Mouse (Mus musculus) limb, embryonic 14.5 days (tissue): ENCODE measurements at regions not wholly inside any gene's neighbourhood (a gene's known extent, or its start where the extent isn't known, plus 50 kb on each side); places are given as distances from the start of the nearest gene placed in this dataset.
A peak's percentile ranks its signal among the peaks of the same experiment; 100 is the strongest.

Experiments
- ATAC-seq: fragments of 200-750 bp; cut with Nextera tagmentation; 2 replicates; pipeline ENCODE4 v1.8.0; 2017; ENCODE audit warnings: low read depth, moderate number of reproducible peaks, moderate TSS enrichment; ENCODE audit not compliant: low FRiP score
- DNase-seq: peaks from one replicate; pipeline ENCODE4 v3.0.0-alpha.2; 2015; ENCODE audit warnings: low spot score
- H3K27ac ChIP-seq: fragments of 300-500 bp; sonication (generic); replicated peaks from 2 replicates; pipeline ENCODE4 v1.5.1; 2014; ENCODE audit warnings: low read depth, mild to moderate bottlenecking, low read length, moderate library complexity, mixed read lengths
- H3K27me3 ChIP-seq: fragments of 300-500 bp; sonication (generic); 2 replicates; pipeline ENCODE4 v1.6.1; 2014; ENCODE audit warnings: low read length, mixed read lengths; ENCODE audit not compliant: control insufficient read depth, insufficient read depth
- H3K36me3 ChIP-seq: fragments of 300-500 bp; sonication (generic); 2 replicates; pipeline ENCODE4 v1.6.1; 2014; ENCODE audit warnings: mild to moderate bottlenecking, low read length, moderate library complexity, mixed read lengths; ENCODE audit not compliant: control insufficient read depth, insufficient read depth
- H3K4me1 ChIP-seq: fragments of 300-500 bp; sonication (generic); 2 replicates; pipeline ENCODE4 v1.6.1; 2014; ENCODE audit warnings: antibody characterized with exemption, low read length, mixed read lengths; ENCODE audit not compliant: control insufficient read depth, insufficient read depth
- H3K4me2 ChIP-seq: fragments of 300-500 bp; sonication (generic); replicated peaks from 2 replicates; pipeline ENCODE4 v1.6.1; 2014; ENCODE audit warnings: low read depth, mild to moderate bottlenecking, low read length, moderate library complexity; ENCODE audit not compliant: severe bottlenecking
- H3K4me3 ChIP-seq: fragments of 300-500 bp; sonication (generic); replicated peaks from 2 replicates; pipeline ENCODE4 v1.5.1; 2014; ENCODE audit warnings: low read length
- H3K9ac ChIP-seq: fragments of 300-500 bp; sonication (generic); 2 replicates; pipeline ENCODE4 v1.6.1; 2014; ENCODE audit warnings: mild to moderate bottlenecking, low read depth, low read length, moderate library complexity; ENCODE audit not compliant: severe bottlenecking
- H3K9me3 ChIP-seq: fragments of 300-500 bp; sonication (generic); 2 replicates; pipeline ENCODE4 v1.6.1; 2016; ENCODE audit warnings: low read length; ENCODE audit not compliant: control insufficient read depth
- POLR2A ChIP-seq: fragments of 200-500 bp; IDR thresholded peaks from 2 replicates; pipeline ENCODE4 v1.8.0; 2012; ENCODE audit warnings: inconsistent platforms, mild to moderate bottlenecking, moderate library complexity, borderline replicate concordance; ENCODE audit not compliant: insufficient read depth, insufficient read length; ENCODE audit errors: extremely low read depth
- WGBS: fragments of 180-500 bp; shearing (Covaris S2); extraction: QIAGEN DNeasy Blood & Tissue Kit; methylation state at CpG from one replicate; pipeline ENCODE4 v1.1.7; 2014; 5-methylcytosine and 5-hydroxymethylcytosine counted together

DNA sequence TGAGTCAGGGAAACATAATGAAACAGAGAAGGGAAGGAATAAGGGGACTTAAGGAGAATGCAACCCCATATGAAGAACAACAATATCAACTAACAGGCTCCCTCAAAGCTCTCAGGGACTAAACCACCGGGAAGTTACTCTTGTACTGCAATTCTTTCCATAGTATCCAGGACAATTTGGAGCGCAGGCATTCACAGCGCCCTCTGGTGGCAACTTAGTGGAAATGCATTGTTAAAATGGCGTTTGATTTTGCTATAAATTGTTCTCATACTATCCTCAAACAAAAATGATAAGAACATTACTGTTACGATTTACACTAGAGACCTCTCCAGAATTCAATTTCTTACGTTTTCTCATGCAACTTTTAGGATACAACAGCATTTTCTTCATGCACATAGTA, 1126.1 kb downstream of the Pcdh9 start:
- H3K27me3 ChIP-seq: no peaks in the 10 kb centered on the region
- peak; percentile 12 for DNase-seq
- H3K27ac ChIP-seq: no peak overlapping the region
- TF ChIP-seq POLR2A: no peak
- no peak overlapping the region for H3K4me2 ChIP-seq
- no peak for ATAC-seq
- WGBS: 22% methylated on average over 6 of the region's 6 CpGs
- no peaks in the 10 kb centered on the region for H3K36me3 ChIP-seq
- H3K9me3 ChIP-seq: no peaks in the 10 kb centered on the region
- H3K9ac ChIP-seq: no peak overlapping the region
- H3K4me3 ChIP-seq: no peak overlapping the region
- no peaks in the 10 kb centered on the region for H3K4me1 ChIP-seq

DNA sequence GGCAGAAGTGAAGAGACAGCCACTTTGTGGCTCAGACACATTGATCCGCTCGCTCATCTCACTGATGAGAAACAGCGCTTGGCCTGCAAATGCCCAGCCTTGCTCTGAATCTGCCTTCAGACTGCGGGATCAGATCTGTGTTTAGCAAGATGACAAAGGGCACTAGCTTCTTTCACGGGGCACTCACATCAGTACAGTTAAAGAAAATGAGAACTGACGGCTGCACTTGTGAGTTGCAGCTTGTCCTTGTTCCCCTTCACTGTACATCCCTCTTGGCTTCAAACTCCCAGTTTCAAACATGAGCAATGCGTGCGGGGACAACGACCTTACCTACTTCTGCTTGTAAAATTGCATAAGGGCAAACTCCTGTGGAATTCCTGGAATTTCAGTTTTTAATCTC, 1135.8 kb downstream of the Pcdh9 start:
- H3K4me1 ChIP-seq: no peaks in the 10 kb centered on the region
- H3K4me3 ChIP-seq: no peak overlapping the region
- H3K4me2 ChIP-seq: no peak overlapping the region
- no peak overlapping the region for H3K27ac ChIP-seq
- DNase-seq (no peak), ATAC-seq (no peak)
- no peak for TF ChIP-seq POLR2A
- no peak overlapping the region for H3K9ac ChIP-seq
- H3K9me3 ChIP-seq: no peaks in the 10 kb centered on the region
- H3K27me3 ChIP-seq: no peaks in the 10 kb centered on the region
- WGBS: 64% methylated on average over 9 of the region's 9 CpGs
- no peaks in the 10 kb centered on the region for H3K36me3 ChIP-seq

DNA sequence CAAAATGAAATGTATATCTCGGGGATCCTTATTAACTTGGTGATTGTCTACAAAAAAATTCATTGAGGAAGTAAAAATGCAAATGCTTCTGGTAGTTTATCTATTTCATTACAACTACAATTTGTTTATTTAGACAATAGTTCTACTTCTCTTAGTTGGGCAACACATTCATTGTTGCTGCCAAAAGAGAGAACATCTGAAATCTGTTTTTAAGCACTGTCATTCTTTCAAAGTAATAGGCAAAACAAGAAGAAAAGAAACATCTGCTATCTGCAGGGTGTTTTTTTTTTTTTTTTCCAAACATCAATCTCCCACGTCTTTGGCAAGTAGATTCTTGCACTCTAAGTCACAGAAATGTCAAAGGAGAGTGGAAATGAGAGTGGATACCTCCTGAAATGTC, 1172.8 kb downstream of the Pcdh9 start:
- TF ChIP-seq POLR2A: no peak
- 56% methylated on average over 2 of the region's 2 CpGs for WGBS

DNA sequence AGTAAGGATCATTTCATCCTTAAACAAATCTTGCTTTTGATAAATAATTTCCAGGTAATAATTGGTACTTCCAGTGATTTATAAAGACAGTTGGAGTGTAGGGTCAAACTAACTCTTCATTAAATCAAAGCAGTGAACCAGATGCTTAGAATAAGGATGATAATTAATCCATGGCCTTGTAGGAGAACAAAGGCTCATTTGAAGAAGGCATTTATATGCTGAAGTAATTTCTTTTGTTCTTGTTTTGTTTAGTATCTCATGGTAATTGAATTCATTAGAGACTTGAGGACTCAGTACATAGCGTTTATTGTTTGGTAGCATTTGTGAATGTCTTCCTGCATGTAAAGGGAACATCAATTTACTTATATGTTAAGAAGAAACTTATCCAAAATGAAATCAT, 1202.3 kb downstream of the Pcdh9 start:
- no peak overlapping the region for H3K4me3 ChIP-seq
- no peak overlapping the region for H3K27ac ChIP-seq
- ATAC-seq (no peak), DNase-seq (no peak)
- H3K4me1 ChIP-seq: no peaks in the 10 kb centered on the region
- TF ChIP-seq POLR2A: no peak
- H3K9me3 ChIP-seq: no peaks in the 10 kb centered on the region
- no peaks in the 10 kb centered on the region for H3K27me3 ChIP-seq
- H3K36me3 ChIP-seq: no peaks in the 10 kb centered on the region
- H3K4me2 ChIP-seq: no peak overlapping the region
- whole genome bisulfite sequencing: 79% methylated on average over 1 of the region's 1 CpGs
- no peak overlapping the region for H3K9ac ChIP-seq

More for the DNA sequence above, 1172.8 kb downstream of the Pcdh9 start:
- H3K4me3 ChIP-seq: no peak overlapping the region
- DNase-seq (no peak), ATAC-seq (no peak)
- H3K27me3 ChIP-seq: no peaks in the 10 kb centered on the region
- H3K4me2 ChIP-seq: no peak overlapping the region
- H3K27ac ChIP-seq: no peak overlapping the region
- H3K36me3 ChIP-seq: no peaks in the 10 kb centered on the region
- no peak overlapping the region for H3K9ac ChIP-seq
- H3K4me1 ChIP-seq: no peaks in the 10 kb centered on the region
- no peaks in the 10 kb centered on the region for H3K9me3 ChIP-seq

DNA sequence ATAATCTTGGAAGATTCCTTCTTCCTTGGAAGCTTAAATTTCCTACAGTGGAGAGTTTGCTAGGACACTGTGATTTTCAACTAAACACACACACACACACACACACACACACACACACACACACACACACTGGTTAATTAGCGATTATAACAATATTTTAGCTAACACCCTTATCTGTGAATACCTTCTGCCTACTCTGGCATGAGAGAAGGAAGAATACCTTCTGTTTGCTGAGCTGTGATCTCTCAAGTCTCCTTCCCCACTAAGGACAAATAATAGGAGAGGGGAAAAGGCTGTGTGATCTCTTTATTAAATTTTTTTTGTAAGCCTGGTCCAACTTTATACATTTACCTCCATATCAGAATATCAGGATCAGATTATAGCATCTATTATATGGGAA, 1203.4 kb downstream of the Pcdh9 start:
- H3K27ac ChIP-seq: no peak overlapping the region
- no peaks in the 10 kb centered on the region for H3K9me3 ChIP-seq
- no peaks in the 10 kb centered on the region for H3K4me1 ChIP-seq
- no peak overlapping the region for H3K4me3 ChIP-seq
- TF ChIP-seq POLR2A: no peak
- no peak for ATAC-seq
- H3K9ac ChIP-seq: no peak overlapping the region
- WGBS: 76% methylated on average over 1 of the region's 1 CpGs
- no peaks in the 10 kb centered on the region for H3K27me3 ChIP-seq
- DNase-seq: no peak
- H3K4me2 ChIP-seq: no peak overlapping the region
- H3K36me3 ChIP-seq: no peaks in the 10 kb centered on the region
